Mouse (Mus musculus): ENCODE results near the gene Tbcd.

The Tbcd gene

DNA sequence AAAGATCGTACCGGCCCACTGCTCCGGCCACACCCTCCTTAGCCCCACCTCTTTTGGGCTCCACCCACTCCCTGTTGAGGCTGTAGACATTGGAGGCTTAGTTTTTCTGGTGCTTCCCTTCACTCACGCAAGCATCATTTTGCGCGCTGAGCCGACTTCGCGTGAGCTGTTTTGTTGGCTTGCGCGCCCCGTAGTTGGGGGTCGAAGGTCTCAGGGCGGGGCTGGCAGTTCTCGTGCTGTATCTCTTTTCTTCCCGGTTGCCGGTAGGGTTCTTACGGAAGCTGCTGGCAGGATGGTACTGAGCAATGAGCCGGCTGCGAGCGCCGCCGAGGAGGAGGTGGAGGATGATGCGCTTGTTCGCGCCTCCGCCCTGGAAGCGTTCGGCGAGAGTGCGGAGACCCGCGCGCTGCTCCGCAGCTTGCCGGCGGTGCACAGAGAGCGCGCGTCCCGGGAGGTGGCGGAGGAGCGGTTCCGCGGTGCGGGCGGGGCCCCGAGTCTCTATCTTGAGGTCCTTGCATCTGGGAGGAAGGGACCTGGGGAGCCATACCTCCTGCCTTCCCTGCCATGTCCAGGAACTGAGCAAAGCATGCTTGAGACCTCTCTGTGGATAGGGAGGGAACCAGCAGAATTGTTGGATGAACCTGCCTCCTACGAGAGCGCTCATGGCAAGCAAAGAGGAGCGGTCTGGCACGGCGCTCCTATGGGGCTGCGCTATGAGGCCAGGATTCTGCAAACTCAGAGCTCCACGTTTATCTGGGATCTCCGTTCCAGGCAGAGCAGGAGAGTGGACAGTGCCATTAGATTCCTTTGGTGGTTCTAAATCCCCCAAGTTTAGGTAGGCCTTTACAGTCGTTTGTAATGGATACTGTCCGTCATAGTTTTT, at the start of gene Tbcd:
Gene Tbcd, plus strand, starts transcription at position 197 of the 883 bp plus-strand sequence.
- peak; percentile 95 for DNase-seq

DNA sequence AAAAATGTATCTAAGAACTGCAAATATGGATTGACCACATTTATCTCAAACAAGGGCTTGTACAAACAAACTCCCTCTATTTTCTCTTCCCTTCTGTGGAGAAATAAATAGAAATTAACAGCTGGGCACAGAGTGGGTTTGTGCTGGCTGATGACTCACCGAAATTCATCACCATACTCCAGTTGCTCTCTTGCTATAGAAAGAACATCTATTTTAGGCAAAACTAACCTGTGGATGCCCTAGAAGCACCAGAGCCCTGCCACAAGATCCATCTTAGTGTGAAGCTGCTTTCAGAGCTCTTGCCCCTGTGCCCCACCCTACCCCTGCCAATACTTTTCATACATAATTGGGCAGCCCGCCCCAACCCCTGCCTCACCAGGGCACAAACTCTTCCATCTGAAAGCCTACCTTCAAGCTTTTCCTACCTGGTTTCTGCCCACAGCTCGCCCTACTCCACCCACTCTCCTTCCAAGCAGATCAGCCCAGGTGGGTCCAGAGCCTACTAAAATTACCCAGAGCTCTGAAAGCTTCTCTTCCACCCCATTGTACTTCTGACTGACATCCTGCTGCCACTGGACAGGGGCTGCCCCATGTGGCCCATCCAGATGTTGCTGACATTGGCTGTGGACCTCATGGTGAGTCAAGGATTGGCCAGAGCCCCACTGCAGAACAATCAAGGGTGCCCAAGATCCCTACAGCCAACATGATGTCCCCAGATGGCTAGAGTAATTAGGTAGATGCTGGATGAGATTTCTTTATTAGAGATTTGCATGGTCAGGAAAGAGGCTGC, 44.2 kb upstream of the Tbcd start:
- DNase-seq, result no peak

DNA sequence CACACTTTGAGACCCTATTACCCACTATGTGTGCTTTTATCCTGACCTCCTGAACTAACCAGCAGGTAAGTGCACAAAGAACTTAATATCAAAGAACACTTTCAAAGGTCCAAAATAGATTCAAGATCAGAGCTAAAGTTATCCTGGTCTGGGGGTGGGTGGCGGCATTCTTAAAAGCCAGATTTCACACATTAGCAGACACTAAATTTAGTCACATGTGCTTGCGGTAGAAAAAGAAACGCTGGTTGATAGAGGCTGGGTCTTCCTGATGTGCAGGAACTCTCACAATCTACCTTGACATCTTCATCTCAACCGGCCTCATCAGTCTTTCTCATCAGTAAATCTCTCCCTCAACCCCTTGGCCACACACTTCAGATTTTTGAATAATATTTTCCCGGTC, 37.0 kb upstream of the Tbcd start:
- DNase-seq, result no peak

DNA sequence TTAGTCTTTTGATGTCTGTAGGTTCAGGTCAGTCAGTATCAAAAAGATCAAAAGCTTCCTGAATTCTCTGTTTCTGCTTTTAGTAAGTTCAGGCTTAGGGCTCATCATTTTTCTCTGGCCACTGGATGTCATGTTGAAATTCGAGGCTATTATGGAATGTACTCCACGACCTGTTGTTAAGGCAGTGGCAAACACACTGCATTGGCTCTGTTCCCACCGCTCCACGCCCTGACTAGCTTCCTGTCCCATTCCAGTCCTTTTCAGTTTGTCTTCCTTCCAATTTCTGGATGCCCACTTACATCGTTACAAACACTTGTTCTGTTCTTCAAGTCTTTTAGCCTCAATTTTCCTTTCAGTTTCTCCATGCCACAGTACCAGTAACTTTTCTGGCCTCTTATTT, 36.4 kb upstream of the Tbcd start:
- DNase-seq, result no peak

DNA sequence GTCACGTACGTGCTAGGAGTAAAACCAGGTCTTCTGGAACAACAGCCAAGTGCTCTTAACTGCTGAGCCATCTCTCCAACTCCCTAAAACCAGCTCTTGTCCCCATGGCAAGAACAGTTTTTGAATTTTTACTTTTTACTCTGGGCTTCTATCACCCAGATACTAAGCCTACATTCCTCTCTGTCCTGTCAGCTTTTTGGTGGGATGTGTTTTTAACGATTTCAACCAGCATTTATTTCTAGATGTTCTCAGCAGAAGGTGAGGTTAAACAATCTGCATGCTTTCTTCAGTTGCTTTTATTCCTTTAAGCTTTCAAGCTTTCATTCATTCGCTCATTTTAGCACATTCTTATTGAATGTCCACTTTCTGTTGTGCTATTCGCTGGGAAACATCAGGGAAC, 33.8 kb upstream of the Tbcd start:
- DNase-seq, result no peak

DNA sequence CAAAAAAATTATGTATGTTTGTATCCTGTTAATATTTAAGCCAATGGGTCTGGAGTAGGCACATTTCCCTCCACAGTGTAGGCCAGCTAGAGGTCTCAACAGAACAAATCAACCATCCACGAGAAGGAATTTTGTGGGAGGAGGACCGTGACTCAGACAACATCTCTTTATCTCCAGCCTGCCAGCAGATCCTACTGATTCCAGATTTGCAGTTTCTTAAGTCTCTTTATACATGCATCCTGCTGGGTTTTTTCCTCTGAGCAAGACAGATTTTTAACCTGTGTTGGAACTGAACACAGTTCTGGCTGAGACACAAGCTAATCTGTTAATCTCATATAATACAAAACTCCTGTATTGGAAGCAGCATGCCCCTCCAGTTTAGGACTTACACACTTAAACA, 32.8 kb upstream of the Tbcd start:
- no peak for DNase-seq

DNA sequence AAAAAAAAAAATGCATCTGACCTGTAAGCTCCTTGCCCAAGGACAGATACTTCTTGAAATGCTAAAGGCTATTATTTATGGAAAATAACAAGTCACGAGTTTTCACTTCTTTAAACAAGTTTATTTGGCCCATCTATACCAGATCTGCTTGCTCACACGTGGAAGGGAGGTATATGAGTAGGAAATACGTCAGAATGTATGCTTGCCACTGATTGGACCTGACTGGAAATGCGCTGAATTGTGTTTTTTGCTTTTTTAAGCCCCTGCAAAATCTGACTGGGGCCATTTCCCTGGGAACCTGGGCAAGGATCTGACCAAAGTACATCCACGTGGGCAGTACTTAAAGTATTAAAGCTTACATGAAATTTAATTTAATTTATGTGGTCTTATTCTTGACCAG, 31.4 kb upstream of the Tbcd start:
- DNase-seq, result no peak

DNA sequence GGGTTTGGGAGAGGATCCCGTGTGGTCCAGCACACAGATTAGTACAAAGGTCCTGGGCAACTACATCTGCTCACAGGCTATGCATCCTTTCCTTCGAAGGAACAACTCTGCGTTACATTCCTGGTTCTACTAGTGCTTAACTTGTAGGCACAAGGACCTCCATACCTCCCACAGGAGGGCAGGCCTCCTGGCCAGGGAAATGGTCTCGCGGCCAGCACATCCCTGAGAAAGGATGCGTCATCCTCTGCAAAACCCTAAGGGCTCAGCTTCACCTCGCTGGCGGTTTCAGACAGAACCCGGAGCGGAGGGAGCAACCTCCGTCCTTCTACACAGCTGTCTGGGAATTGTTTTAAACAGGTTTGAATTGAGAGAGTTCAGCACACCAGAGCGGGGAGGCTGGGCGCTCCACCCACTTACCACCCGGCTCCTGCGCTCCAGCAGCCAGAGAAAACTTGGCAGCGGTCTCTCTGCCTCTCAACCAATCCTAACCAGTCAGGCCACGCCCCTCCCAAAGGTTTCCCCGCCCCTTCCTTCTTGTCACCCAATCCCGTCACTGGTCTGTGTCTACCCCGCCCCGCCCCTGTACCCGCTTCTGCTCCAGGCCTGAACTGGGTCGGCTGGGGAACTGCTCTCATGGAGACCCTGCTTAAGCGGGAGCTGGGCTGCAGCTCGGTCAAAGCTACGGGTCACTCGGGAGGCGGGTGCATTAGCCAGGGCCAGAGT, 30.8 kb upstream of the Tbcd start, which contains the start of gene Fn3krp:
Gene Fn3krp, plus strand, starts transcription at position 572 of the 723 bp plus-strand sequence.
- DNase-seq, result peak; percentile 100

DNA sequence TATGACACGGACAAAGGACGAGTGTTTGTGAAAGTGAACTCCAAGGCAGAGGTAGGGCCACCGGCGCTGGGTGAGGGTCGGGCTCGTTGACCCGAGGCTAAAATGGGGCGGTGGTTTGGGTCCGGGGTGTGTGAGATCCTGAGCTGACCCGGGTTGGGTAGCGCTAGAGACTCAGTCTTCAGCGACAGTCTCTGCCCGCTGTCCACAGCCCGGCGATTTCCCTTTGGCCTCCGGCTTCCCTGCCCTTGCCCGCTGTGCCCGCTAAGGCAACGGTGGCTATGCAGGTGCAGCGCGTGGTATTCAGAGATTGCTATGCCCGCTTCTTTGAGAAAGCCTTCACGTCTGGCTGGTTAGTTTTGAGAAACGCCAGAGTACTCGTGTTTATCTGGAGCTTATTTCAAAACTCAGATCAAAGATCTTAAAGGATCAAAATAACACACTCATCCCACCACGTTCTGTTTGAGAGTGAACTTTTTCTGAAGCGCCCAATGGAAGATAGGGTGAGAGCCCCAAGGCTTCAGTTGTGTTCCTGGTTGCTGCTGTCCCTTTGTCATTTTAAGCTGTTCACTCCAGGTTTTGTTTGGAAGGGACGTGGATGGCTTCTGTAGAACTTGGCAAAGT, 30.1 kb upstream of the Tbcd start:
- peak; percentile 60 for DNase-seq

DNA sequence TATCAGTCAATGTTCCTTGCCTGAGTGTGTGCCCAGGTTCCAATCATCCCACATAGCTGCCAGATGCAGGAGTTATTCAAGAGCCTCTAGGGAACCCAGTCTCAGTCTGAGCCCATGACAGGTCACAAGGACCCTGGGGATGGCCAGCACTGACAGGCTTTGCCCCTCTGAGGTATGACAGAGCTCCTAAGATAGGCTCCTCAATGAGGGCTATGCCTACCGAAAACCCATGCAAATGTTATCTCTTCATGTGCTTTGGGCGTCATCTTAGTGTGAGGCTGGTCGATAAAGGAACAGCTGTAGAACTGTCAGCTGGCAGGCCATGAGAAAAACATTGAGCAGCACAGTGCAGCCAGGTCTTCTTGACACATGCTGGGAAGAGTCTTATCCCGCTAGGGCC, 18.4 kb upstream of the Tbcd start:
- peak; percentile 83 for DNase-seq

DNA sequence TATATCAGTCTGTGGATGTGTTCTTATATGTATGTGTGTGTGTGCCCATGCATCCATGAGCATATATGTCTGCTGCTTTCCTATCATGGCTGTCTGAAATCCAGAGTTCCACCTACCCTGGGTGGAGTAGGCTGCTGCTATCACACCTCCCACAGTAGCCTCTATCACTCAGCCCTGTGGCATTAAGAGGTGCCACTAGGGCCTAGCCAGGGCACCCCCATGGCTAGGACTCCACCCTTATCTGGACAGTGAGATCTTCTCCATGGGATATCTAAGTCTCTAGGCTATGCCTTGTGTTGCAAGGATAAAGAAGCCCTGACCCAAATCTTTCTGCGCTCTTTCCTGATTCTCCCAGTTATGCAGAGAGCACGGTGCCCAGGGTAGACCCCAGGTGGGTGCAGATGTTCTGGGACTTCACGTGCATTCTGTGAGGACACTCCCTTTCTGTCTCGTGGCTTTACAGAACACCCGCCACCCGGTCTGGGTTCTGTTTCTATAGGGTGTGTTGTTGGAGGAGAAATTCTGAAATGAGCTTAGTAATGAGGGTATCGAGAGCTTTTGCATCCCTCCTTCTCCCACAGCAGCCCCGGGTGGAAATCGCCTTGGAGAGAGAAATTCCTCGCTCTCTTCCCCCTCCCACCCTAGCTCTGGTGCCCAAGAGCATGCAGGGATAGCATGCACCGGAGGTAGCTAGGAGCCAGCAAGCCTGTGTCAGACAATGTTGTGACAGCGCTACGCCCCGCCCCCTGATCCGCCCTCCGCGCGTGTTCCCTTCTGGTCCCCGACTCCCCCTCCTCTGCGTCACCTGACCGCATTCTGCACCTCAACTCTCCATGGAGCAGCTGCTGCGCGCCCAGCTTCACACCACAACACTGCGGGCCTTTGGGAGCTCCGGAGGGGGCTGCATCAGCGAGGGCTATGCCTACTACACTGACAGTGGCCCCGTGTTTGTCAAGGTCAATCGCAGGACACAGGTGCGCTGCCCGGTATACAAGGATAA, 17.3 kb upstream of the Tbcd start, which contains the start of gene Fn3k:
Gene Fn3k, plus strand, starts transcription at position 758 of the 1,000 bp plus-strand sequence.
- peak; percentile 95 for DNase-seq

DNA sequence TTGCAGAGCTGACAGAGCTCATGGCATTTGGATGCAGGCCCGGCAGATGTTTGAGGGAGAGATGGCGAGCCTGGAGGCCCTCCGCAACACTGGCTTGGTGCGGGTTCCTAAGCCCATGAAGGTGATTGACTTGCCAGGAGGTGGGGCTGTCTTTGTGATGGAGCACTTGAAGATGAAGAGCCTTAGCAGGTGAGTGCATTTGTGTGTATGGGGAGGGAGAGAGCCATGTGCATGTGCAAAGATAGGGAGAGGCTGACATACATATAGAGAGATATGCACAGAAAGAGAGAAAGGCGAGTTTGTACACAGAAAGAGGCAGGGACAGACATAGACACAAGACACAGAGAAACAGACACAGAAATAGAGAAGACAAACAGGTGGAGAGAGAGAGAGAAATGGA, 14.5 kb upstream of the Tbcd start:
- DNase-seq, result peak; percentile 61

DNA sequence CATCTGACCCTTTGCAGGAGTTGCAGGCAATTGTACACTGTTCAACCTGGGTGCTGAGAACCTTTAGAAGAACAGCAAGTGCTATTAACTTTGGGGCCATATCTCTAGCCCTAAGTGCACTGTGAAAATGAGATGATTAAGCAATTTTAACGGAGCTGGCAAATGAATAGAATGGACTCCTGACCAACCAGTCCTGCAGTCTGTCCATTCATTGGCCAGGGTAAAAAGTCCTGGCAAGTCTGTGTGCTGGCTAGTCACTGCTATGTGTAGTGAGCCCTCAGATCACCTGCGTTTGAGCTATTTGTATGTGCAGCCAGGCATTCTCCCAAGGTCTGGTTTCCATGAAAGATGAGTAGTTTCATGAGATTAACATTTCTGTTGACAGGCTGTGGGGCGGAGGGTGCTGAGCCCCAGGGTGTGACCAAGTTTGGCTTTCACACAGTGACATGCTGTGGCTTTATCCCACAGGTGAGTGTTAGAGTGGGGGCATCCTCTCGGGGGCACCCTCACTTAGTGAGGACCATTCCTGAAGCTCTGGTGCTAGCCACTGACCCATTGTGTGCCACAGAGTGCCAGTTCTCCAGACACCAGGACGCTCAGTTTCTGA, 12.0 kb upstream of the Tbcd start:
- DNase-seq, result peak; percentile 62

DNA sequence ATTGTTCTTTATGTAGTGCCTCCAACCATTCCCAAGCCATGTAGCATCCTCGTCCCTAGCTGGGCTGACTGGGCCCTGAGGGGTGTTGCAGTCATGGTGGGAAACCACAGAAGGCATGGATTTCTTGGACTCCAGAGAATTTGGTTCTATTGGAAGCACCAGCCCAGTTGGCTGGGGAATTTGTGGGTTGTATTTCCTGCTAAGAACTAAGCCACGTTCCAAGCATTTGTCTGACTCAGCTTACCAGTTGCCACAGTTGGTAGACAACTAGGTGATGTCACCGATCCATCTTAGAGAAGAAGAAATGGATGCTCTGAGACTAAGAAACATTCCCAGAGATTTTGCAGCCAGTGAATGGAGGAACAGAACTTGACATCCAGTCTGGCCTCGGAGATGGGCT, 10.1 kb upstream of the Tbcd start:
- DNase-seq, result no peak

DNA sequence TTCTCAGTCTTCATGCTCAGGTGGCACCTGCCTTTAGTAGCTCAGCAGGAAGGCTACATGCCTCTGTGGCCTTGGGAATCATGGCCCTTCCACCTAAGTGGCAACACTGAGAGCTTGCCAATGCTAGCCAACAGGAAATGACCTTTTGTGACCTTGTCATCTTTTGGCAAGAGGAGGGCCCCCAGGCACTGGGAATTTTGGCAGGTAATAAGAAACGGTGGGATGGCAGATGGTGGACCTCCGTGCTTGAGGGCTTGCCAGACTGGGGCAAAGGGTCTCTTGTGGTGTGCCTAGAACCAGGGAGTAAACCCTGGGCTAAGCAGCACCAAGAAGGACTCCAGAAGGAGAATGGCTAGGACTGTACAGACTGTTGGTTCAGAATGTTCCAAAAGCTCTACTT, 9.7 kb upstream of the Tbcd start:
- no peak for DNase-seq

DNA sequence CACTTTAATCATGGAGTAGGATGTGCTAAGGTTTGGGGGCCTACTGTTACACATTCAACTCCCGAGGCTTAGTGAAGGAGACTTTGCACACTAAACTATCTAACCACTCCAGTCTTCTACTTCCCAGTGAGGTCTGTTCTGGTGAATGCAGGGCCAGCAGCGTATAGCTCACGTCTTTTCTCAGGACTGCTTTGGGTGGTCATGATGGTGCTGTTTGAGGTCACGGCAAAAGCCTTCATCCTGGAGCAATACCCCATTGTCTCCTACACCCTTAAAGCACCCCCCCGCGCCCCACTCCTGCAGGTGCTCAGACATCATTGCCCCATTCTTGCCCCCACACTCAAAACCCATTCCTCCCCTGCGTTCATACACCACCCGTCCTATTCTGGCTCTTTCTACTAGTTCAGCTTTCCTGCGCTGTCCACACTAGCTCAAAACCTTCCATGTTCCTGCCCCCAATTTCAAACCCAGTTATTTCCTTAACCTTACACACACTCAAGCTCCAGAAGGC, 478 bp upstream of the Tbcd start:
- DNase-seq, result no peak

DNA sequence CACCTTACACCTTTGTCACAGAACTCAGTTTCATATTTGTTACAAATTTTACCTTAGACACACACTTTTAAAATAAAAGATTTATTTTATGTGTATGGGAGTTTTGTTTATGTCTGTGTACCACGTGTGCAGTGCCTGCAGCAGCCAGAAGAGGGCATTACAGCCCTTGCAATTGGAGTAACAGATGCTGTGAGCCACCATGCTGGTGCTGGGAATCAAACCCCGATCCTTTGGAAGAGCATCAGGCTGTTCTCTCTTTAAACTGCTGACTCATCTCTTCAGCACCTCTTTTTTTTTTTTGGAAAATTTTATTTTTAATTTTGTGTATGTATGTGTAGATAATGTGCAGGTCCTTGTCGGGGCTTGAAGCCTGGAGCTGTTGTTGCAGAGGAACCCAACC, 6.1 kb downstream of the Tbcd start:
- peak; percentile 18 for DNase-seq

DNA sequence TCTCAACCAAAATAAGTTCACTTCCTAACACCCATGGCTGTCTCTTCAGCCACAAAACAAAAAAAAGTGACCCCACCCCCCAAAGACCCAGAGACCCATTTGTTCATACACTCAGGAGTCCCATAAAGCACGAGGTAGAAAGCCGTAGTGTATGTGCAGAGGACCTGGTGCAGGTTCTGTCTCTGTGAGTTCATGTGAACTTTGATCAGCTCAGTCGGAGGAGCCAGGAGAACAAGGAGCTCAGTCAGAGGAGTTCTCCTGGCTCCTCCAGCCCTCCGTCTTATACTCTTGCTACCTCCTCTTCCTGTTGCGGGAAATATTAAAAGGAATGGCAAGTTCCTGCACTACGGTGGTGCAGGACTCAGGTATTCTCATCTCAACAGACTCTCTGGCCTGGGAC, 15.7 kb downstream of the Tbcd start:
- DNase-seq, result no peak

DNA sequence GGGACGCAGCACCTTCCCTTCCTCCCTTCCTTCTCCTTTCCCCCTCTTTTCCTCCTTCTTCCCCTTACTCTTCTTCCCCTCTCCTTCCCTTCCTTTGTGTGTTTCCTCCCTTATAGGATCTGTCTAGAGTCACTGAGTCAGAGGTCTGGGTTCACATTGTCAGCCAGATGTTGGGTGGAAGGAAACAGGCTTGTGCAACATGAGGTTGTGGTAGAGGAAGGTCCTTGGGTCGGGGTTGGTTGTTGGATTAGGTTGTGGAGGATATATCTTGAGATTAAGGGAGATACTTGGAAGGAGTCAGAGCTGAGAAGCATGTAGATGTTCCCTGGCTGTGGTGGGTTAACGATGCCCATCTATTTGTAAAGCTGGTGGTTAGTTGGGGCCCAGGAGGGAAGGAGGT, 23.1 kb downstream of the Tbcd start:
- DNase-seq, result no peak

DNA sequence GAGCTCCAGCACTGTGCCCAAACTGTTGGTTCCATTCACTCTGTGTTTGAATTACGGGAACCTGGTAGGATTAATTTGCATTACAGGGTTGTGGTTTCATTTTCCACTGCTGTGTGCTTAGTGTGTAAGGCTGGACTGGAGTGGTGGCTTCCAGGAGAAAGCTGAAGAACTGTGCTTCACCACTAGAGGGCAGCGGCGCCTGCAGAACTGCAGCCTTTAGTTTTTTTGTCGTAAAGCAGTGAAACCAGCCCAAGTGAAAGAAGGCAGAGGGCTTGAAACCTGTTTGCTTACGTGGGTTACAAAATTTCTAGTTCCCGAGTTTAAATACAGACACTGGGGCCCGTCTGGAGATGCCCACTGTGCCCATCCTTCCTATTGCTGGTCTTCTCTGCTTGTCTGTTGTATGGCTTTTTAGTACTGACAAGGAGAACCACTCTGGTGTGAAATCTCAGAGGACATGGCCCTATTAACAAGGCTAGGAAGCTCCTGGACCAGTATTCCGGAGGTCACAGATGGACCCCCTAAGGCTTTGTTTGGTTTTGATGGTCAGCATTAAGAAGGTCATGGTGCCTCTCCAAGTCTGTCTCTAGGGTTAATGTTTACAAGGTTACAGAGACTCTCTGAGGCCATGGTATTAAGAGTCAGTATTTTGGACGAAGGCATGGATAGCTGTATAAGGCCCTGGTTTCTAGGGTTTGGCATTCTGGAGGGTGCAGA, 24.1 kb downstream of the Tbcd start:
- peak; percentile 80 for DNase-seq

Data from liver (tissue).